Mouse (Mus musculus) spleen, adult 2 months (tissue): ENCODE data around the gene Flt3l.

Source experiments
- CTCF ChIP-seq: fragments of 200-500 bp; IDR thresholded peaks from 2 replicates; pipeline ENCODE4 v1.5.1; 2011; ENCODE audit warnings: mild to moderate bottlenecking, inconsistent platforms; ENCODE audit not compliant: insufficient read depth, insufficient read length, insufficient replicate concordance; ENCODE audit errors: extremely low read depth
- POLR2A ChIP-seq: fragments of 200-500 bp; IDR thresholded peaks from 2 replicates; pipeline ENCODE4 v1.6.1; 2011; ENCODE audit warnings: low read depth, low read length, inconsistent platforms

DNA sequence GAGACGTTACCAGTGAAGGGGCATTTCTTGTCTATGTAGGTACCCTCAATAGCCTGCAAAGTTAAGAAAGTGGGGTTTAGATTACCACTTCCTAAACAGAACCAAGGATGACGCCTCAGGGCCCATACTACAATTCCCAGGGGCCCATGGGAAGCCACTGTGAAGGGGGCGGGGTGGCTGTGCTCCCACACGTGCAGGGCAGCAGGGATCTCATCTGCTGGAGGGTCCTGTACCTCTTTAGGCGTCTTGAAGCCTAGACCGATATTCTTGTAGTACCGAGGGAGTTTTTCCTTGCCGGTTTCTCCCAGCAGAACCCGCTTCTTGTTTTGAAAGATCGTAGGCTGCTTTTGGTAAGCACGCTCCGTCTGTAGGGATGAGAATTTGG is 13.1 kb downstream of the Flt3l start:
- TF ChIP-seq CTCF (no peak), POLR2A (no peak)
